Mouse (Mus musculus) frontal cortex, postnatal 14 days (tissue): ENCODE results near the gene Bet1l.
A peak's percentile ranks its signal among the peaks of the same experiment; 100 is the strongest.
"Not testable (repeated sequence)": the region's sequence is repeated elsewhere in the genome, so short reads cannot be mapped to it uniquely, and the experiment has no call there.

Experiments
- DNase-seq, 2 experiments: peaks; one replicate each; pipeline ENCODE4 v3.0.0; 2022; ENCODE audit warnings: low spot score in 2 of 2

Bet1l gene

DNA sequence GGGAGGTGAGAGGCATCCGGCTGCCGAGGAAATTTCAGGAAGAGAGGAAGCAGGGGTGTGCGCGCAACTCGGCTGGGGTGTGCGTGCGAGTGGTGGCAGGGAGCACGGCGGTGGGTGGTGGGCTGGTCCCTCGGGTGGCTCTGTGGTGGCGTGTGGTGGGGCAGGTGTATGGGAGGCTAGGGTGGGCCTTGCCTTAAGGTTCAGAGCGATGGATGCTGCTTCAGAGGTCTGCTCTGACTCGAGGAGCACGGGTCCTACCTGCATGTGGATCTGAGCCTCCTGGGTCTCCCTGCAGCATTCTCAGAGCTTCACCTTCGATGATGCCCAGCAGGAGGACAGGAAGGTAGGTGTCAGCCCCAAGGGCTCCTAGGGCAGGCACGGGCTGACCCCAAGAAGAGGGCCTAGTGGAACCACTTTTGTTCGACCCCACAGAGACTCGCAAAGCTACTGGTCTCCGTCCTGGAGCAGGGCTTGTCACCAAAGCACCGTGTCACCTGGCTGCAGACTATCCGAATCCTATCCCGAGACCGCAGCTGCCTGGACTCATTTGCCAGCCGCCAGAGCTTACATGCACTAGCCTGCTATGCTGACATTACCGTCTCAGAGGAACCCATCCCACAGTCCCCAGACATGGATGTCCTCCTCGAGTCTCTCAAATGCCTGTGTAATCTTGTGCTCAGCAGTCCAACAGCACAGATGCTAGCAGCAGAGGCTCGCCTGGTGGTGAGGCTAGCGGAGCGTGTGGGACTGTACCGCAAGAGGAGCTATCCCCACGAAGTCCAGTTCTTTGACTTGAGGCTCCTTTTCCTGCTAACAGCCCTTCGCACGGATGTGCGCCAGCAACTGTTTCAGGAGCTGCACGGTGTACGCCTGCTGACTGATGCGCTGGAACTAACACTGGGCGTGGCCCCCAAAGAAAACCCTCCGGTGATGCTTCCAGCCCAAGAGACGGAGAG, at the start of gene Bet1l:
Bet1l (minus strand) TSS at position 28 of the 956 bp plus-strand sequence.
- DNase-seq: no peak

DNA sequence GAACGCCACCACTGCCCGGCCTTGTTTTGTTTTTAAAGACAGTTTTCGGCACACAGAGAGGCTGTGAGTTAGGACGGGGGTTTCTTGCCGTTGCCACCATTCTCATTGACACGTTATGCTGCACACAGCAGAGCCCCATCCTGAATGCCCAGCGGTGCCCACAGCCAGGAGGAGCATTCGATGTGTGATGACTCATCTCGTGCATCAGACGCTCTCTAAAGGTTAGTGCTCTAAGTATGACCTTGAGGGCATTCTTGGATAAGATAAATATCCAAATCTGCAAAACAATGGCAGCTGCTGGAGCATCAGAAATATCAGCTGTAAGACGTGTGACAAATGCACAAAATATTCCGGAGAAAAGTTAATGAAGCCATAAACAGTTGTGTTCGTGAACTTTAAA, 49.8 kb upstream of the Bet1l start:
- no peak for DNase-seq

DNA sequence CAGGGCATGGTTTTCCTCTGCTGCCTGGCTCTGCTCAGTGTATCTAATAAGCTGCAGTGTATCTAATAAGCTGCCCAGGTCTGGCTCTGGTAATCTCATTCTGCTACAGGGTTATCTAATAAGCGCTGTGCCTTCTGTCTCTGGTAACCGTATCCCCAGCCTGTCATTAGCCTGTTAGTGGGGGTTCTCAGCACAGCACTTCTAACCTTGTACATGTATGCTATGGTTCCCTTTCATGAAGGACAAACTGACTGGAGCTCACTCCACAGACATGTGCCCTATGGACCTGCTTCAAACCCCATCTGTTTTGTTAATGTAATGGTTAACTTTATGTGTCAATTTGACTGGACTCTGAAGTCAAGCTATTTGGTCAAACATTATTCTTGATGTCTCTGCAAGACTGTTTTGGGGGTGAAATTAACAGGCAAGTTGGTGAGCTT, 48.3 kb upstream of the Bet1l start:
- no peak for DNase-seq

DNA sequence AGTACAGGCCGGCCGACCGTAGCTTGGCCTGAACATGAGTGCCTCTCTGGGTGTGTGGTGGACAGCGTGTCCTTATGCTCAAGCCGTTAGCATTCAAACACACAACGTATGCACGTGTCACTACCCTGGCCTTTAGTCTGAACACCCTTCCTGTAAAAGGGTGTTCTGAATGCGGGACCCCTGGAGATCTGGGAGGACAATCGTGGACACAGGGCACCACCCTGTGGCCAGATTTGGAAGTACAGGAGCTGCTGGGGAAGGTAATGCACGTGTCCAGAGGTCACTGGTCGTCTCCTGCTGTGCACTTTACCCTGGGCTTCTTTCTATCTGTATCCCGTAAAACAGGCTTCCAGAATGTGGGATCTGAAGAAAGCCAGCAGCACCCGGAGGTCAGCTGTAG, 45.8 kb upstream of the Bet1l start:
- peak; percentile 43 to 71 for DNase-seq

DNA sequence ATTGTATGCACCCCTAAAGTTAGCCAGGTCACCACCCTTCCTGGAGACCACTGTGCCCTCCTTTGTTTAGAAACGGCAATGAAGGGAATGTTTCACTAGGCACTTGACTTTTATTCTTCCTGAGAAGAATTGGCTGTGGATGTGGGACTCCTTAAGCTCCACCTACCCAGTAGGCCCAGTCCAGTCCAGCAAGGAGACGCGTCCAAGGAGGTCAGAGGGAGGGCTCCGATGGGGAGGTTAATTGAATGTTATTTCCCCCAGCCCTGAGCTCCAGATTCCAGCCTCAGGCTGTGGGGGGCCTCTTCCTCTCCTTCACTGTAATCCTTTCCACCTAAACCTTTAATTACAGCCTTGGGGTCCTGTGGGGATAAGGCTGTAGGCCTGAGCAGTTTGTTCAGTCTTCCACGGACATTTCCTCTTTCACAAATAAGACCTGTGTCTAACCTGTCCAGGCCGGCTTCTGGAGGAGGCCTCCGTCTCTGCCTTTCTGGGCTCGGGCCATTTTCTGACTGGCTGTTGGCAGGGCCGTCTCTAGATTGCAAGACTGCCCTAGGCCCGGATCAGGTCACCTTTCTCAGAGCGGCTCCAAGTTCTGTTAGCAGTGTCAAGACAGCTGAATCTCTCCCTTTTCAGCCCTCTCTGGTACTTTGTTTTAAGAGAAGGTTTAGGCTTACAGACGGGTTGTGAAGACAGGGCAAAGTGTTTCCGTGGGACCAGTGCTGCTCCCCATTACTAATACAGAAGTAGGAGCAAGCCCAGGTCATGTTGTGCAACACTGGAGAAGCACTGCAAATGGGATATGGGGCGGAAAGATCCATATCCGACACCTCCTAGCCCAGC, 44.9 kb upstream of the Bet1l start:
- no peak for DNase-seq

DNA sequence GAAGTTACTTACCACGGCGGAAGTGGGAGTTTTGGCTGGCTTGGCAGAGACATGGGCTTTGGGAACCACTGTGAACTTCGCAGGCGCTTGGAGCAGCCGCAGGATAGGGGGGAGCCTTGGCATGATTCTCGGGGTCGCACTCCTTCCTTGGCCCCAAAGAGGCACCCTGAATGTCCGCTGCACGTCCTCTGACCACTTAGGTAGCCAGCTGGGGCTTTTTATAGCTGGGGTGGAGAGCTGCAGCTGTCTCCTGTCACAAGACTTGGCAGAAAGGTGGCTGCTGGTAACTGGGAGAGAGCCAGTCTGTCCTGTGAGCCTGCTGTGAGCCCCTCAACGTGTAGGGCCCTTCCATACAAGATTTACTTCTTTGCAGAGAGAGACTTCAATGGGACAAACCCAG, 42.8 kb upstream of the Bet1l start, which contains the start of gene Cox8b:
Cox8b (minus strand) TSS at position 227 of the 400 bp plus-strand sequence.
- no peak for DNase-seq

DNA sequence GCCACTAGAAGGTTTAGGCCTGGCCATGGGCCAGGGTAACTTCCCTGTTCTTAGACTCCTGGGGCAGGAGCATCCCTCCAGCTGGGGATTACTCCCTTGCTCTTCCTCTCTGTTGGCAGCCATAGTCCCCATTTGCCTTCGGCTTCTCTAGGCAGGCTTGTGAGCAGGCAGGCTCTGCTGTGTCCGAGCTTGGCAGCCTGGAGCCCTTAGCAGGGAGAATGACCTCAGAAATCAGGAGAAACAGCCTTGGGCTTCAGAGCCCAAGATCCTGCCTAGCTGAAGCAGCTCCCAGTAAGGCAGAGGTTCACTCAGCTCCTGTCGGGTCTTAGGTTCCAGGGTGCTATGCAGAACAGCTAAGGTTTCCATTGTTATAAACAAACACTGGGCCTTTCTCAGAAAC, 41.7 kb upstream of the Bet1l start:
- DNase-seq: no peak

DNA sequence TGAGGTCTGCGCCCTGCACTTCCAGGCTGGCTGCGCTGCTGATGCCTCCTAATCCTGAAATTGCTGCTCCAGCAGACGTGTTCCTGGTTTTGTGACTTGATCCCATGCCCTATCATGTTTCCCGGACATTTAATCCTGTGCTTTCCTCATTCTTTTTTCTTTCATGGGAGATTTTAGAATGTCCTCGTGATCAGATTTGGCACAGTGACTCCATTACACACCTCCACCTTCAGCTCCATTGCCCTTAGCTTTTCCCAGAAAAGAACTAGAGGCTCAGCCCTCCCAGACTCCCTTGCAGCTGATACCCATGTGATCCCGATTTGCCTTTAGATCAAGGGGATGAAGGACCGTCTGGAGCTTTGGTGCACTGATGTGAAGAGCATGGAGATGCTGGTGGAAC, 40.5 kb upstream of the Bet1l start:
- DNase-seq: no peak

DNA sequence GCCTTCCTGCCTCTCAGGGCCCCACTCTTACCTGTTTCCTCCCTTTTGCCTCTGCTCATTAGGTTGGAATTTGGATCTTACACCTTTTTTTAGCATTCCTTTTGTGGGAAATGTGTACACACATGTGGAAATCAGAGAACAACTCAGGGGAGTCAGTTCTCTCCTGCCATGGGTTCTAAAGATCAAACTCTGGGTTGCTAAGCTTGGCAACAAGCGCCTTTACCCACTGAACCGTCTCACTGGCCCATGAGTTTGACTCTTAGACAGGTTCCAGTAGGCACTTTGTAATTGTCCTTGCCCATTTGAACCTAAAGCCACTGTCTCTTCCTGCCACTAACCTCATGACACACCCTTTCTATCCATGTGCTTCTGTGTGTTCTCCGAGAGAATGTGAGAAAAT, 37.2 kb upstream of the Bet1l start:
- DNase-seq: no peak

DNA sequence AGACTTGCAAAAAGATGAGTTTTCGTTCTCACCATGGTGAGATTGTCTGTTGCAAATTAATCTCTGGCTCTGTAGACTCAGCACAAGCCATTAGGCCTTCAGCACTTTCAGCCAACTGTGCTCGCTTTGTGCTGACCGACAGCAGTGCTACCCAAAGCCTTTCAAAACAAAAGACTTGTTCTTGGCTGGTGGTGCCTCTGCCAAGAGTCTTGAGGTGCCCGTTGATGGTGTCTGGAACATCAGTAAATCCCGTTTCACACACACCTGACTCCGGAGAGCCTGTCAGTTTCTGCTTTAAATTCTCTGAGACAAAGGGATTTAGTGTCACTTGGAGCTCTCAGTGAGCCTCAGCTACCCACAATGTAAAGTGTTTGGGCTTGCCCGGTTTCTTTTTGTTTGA, 36.7 kb upstream of the Bet1l start:
- DNase-seq: no peak

DNA sequence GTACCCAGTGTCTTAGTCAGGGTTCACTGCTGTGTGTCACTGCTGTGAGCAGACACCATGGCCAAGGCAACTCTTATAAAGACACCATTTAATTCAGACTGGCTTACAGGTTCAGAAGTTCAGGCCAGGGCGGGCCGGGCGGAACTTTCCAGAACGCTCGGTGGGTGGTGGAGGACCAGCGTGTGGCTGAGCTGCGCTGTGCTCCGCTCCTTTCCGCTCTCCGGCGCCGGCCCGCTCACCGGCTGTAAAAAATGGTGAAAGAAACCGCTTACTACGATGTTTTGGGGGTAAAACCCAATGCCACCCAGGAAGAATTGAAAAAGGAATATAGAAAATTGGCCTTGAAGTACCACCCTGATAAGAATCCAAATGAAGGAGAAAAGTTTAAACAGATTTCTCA, 33.3 kb upstream of the Bet1l start:
- not testable (repeated sequence) for DNase-seq

DNA sequence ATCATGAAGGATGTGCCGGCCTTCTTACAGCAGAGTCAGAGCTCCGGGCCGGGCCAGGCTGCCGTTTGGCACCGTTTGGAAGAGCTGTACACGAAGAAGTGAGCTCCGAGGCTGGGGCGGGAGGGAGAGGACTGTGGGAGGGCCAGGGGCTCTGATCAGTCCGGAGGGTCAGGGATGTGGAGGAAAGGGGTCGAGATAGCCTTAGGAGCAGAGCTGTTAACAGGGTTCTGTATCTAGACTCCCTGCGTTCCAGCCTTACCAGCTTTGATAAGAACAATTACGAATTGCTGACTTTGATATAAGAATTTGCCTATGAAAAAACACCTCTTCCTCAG, 25.1 kb upstream of the Bet1l start:
- no peak for DNase-seq

DNA sequence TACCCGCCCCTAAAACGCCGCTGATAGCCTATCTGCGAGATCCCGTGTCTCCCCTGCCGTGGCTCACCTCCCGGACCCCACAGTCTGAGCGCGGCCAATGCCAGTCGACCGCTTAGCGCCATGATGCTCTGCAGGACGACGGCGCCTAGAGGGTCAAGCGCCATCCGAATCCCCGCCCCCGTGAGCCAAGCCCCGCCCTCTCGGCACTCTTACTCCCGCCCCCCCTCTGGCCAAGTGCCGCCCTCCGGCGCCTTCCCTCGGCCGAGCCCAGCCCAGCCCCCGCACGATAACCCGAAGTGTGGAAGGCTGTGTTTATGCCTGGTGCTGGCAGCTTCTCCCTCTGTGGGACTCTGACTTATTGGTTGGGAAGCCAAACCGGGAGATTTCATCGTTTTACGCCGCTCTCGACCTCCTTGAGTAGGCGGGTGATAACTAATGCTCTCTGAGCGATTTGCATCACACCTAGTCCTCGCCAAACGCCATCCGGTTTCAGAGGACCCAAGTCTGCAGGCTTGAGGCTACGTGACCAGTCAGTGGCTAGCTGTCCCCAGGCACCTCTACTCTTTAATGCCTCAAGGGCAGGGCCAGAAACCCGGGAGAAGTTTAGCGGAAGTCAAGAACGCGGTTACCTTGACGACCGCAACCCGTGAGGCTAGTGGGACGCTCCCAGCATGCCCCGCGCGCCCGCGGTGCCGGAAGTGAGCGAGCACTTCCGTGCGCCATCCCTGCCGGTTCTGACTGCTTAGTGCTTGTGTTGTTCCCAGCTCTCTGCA, 24.5 kb upstream of the Bet1l start, which contains the start of the genes Psmd13 and Sirt3:
Psmd13 (plus strand) TSS at position 273 of the 773 bp plus-strand sequence.
Sirt3 (minus strand) TSS at position 614 of the 773 bp plus-strand sequence.
- peak; percentile 89 to 91 for DNase-seq

DNA sequence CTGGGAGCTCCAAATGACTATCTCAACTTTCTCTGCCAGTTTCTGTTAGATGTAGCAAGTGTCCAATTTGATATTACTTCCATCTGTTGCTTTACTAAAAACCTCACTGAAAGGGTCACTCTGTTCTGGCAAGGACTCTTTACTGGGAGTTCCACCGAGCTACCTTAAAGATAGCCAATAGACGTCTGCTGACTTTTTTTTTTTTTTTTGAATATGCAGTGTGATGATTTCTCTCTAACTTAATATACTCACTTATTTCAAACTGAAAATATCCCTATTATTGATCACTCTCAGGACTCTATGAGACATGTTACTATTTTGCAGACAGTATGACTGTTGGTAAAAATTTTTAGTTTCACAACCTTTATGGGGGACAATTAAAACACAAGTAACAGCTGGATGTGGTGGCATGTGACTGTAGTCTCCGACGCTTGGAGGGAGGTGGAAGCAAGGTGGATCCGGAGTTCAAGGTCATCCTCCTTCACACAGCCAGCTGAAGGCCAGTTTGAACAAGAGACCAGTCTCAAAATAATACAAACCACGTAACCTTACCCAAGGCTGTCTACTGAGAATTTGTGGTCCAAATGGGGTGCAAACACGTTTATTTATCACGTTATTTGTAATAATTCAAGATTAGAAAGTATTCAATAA, 23.6 kb upstream of the Bet1l start:
- no peak for DNase-seq

DNA sequence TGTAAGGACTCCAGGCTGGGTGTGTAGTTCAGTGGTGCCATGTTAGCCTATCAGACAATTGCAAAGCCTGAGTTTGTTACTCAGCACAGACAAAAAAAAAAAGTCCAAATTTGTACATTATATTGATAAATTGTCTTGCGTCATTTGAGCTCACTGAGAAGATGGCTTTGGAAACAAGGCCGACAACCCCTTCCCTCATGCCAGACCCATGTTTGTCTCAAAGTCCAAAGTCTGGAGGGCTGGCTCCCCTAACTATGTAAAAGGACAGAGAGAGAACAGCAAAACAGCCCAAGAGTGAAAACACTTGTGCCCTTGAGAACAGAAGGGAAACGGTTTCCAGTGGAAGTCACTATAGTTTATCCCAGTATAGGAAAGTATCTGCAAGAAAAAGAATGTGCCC, 23.0 kb upstream of the Bet1l start:
- DNase-seq: no peak

DNA sequence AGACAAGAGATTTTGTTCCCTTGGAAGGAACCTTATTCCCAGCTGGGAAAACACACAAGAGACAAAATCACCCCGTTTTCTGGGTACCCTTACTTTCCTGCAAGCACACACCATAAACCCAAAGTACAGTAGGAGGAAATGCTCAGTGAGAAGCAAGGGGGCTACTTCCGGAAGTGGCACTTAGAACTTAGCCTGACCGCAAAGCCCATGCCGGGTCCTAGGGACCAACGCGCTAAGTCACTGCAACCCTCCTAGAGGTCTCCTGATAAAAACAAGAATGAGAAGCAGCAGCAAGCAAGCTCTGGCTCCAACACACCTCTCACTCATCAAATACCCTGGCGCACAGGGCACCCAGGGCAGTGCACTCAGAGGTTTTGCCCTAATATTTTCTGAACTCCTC, 22.0 kb upstream of the Bet1l start:
- DNase-seq: no peak

DNA sequence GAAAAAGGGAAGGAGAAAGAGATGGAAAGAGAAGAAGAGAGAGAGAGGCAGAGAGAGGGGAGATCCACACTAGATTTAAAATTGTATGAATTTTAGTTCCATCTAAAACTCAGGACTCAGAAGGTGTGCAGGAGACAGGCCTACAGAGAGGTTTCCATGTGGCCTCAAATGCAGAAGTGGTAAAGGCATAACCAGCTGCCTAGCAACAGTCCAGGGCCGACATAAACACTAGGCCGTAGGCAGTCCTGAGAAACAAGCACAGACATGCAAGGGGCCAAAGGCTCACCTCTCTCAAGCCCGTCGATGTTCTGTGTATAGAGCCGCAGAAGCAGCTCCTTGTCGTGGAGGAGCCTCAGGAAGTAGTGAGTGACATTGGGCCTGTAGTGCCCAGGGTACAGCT, 20.0 kb upstream of the Bet1l start:
- no peak for DNase-seq

DNA sequence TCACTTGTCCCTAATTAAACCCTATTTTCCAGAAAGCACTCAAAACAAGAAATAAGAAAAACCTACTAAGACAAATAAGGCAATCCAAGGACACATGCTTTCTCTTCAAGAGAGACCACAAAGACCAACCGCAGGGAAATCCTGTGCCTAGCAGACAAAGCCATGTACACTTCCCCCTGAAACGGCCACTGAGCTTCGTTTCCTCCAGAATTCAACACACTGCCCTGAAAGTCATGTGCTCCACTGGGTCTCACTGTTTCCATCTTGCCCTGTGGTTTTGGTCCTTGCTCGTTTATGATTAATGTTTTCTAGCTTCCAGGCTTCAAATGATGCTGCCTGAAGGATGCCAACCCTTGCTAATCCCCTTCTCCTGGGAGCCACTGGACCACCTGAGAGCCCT, 16.8 kb upstream of the Bet1l start:
- DNase-seq: no peak

DNA sequence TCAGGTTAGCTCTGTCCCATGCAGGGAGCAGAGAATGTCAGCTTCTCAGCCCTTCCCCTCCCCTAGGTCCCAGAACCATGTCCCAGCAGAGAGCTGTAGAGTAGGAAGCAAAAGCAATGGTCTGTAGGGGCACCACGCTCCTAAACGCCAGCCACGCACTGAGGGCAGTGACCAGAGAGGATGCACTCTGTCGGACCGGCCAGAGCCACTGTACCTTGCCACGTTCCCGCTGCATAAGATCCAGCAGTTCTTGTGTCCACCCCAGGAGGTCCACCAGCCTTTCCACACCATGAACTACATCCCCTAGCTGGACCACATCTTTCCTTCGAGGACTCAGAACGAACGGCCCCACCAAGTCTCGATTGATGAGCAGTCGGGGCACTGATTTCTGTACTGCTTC, 7.4 kb upstream of the Bet1l start:
- DNase-seq: no peak

DNA sequence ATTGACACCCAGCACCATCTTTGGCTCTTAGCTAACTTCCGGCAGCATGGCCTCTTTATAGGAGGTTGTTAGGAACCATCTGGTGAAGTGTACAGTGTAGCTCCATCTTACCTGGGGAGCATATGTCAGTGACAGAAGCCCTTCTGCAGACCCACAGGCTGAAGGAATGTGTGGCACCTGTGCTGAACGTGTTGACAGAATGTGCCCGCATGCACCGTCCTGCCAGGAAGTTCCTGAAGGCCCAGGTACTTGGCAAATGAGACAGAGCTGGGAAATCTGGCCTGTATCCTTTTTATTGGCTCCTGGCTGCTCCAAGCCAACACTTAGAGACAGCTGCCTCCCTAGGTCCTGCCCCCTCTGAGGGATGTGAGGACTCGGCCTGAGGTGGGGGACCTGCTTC, 3.4 kb upstream of the Bet1l start:
- DNase-seq: no peak

DNA sequence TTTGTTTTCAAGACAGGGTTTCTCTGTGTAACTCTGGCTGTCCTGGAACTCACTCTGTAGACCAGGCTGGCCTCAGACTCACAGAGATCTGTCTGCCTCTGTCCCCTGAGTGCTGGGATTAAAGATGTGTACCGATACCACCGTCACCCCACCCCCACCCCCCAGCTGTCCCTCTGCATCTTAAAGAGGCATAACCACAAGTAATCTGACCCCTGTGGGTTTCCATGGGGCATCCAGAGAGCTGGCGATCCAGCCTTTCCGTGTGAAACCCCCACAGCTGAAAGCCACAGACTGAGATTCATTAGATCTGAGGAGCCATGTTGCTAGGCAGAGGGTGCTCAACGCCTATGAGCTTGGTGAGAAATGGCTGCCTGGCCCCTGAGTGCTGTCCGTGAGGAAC, 2.6 kb upstream of the Bet1l start:
- DNase-seq: no peak
